Mouse (Mus musculus) adrenal gland, postnatal 36 days (tissue): Measurements from ENCODE around the gene N4bp1. TPM values are rescaled to one million over a fixed set of nuclear protein-coding genes. Genes with fewer than 3 reads are reported as not detected.

Experiments
- DNase-seq, 2 experiments: peaks; one replicate each; pipeline ENCODE4 v3.0.0; 2021; ENCODE audit warnings: mixed read lengths in 1 of 2
- total RNA-seq, 2 experiments: library from RNA; stranded (reverse); gene quantifications; 2 replicates each; pipeline ENCODE4 v1.2.3; 2021

N4bp1 gene
- total RNA-seq, 2 experiments from 2014 or later: 29.8 to 36.0 TPM

DNA sequence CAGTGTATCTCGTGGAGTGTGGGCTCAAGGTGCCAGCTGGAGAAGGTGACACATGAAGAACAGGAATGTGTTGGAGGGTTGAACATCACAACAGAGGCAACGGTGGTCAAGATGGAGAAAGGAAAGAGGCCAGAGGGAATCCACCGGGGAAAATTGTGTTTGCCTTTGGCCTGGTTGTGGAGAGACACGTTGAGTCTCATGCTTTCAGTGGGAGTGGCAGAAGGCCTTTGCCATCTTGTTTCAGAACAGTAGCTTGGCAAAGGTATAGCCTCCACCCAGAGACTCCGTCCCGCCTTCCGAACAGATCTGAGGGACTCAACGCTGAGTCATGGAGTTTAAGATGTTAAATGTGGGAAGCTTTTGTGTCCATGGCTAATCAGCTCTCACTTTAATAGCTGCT is 119.4 kb downstream of the N4bp1 start:
- DNase-seq: no peak

- DNase-seq: no peak
Observed at GRCm38 (mm10) chr8:86765155-86765554, 119.9 kb downstream of the N4bp1 start.

GRCm38 (mm10) chr8:86762806-86763205 is 122.3 kb downstream of the N4bp1 start:
- no peak for DNase-seq

DNA sequence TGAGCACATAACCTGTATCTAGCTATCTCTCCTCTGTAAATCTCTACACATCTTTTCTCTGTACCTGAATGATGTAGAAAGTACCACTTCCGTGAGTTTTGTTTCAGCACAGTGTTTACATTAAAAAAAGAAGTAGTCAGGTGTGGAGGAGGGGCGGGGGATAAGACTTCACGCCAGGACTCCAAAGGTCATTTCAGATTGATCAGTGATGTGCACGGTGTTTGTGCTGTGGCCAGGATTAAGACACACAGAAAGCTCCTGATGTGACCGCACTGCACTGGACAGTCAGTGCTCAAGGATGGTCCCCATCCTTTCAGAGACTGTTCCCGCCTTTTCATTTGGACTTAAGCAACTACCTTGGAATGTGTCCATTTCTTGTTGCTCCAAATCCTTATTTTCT is 124.3 kb downstream of the N4bp1 start:
- DNase-seq: no peak

- DNase-seq: no peak
Observed at GRCm38 (mm10) chr8:86759090-86759491, 126.0 kb downstream of the N4bp1 start.

DNA sequence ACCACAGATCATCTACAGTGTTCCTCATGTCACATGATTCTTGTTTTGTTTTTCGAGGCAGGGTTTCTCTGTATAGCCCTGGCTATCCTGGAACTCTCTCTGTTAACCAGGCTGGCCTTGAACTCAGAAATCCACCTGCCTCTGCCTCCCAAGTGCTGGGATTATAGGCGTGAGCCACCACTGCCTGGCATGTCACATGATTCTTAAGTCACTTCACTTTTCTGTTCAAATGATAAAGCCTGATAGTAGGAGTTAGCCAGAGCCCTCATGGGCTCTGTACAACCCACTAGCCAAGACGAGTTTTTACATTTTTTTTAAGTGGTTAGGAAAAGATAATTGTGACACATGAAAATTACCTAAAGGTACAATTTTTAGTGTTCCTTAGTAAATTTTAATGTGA is 126.4 kb downstream of the N4bp1 start:
- DNase-seq: no peak

Other genes starting within 250 kb of the N4bp1 start
- gene Gm10638, start 139.6 kb downstream of the N4bp1 start, total RNA-seq: 1 to 10 TPM; 3.0 to 4.4 TPM
- gene Siah1a, start 139.3 kb downstream of the N4bp1 start, total RNA-seq: 10 to 100 TPM; 18.1 to 21.3 TPM